9 mouse cellular contexts compared by ENCODE assay signal in genomic region chr8:89785011-89785410, GRCm38 (mm10).
DNase-seq lines count a peak whose midpoint lies in the region; TF ChIP-seq lines count a peak whose summit lies in the region.
"Had no signal": no experiment of that assay in that cellular context is flagged by ENCODE, and none has a peak within 500 bp of the region (broad histone marks: within the 10 kb centered on the region; RNA-seq: fewer than 3 reads in every experiment).

No protein-coding gene starts in this region.

- no peak overlapping the region for H3K4me3 ChIP-seq in spleen, adult 2 months (ENCODE audit: extremely low read depth, insufficient read depth, insufficient read length)
- H3K4me3 ChIP-seq: embryonic facial prominence, embryonic 12.5 days had no signal

- H3K4me1 ChIP-seq in spleen, adult 2 months (ENCODE audit: control insufficient read depth, insufficient read depth, insufficient read length): no peaks in the 10 kb centered on the region

- intact Hi-C loops in left cerebral cortex, postnatal 4 days (cut with DNase I): loop anchor here (10.0 kb wide), 1 partner anchor 1030 kb away; no protein-coding TSS in a partner anchor

- no peak for TF ChIP-seq POLR2A in spleen, adult 2 months (IDR thresholded peaks at IDR 0.05; ENCODE audit: low read depth, low read length)

- H3K36me3 ChIP-seq in spleen, adult 2 months (ENCODE audit: control insufficient read depth, insufficient read depth, low read length): no peaks in the 10 kb centered on the region
- H3K36me3 ChIP-seq: embryonic facial prominence, embryonic 12.5 days had no signal

- H3K27me3 ChIP-seq in spleen, adult 2 months (ENCODE audit: control insufficient read depth, insufficient read depth, low read length): no peaks in the 10 kb centered on the region

- no peak for DNase-seq in spleen, adult 2 months (ENCODE audit: low read depth in 1 of 2, low spot score in 2 of 2)
- DNase-seq in spleen, adult 12 weeks (ENCODE audit: low spot score): no peak
- peak; percentile 68 for DNase-seq in cerebellum, adult 9-10 months
- peak; percentile 48 to 81 for DNase-seq in frontal cortex, postnatal 14 days (ENCODE audit: low spot score in 2 of 2)
- peak; percentile 64 to 83 for DNase-seq in kidney, adult 8-10 months
- DNase-seq in left cerebral cortex, postnatal 4 days: peak; percentile 72
- DNase-seq in naive thymus-derived CD4-positive, alpha-beta T cell, adult 2 months (ENCODE audit: low read depth): peak; percentile 21
- DNase-seq in thymus, postnatal 25 days: peak; percentile 35

- H3K27ac ChIP-seq in spleen, adult 2 months (ENCODE audit: insufficient read depth, low read length): no peak overlapping the region
- H3K27ac ChIP-seq: embryonic facial prominence, embryonic 12.5 days had no signal

- WGBS in spleen, adult 2 months: 17% methylated on average over 7 of the region's 7 CpGs

- TF ChIP-seq CTCF in spleen, adult 2 months (IDR thresholded peaks at IDR 0.05; ENCODE audit: extremely low read depth, insufficient read depth, insufficient read length, insufficient replicate concordance): peak; percentile 19; the same call in 1 of the 2 replicates

Comparison
In these comparisons a context has a peak if more than half of its experiments do, and no peak if none do; other contexts are left out.
1. DNase-seq: peak in cerebellum, adult 9-10 months (single experiment), frontal cortex, postnatal 14 days (2 of 2), kidney, adult 8-10 months (2 of 2), left cerebral cortex, postnatal 4 days (single experiment), naive thymus-derived CD4-positive, alpha-beta T cell, adult 2 months (single experiment) and thymus, postnatal 25 days (single experiment); none in spleen, adult 2 months (0 of 2) and spleen, adult 12 weeks (single experiment).